Mouse (Mus musculus): ENCODE measurements around the gene Grid1. TPM values are rescaled to one million over a fixed set of nuclear protein-coding genes. Genes with fewer than 3 reads are reported as not detected.

Grid1 gene
- polyA plus RNA-seq, 1 experiment, result not detected

DNA sequence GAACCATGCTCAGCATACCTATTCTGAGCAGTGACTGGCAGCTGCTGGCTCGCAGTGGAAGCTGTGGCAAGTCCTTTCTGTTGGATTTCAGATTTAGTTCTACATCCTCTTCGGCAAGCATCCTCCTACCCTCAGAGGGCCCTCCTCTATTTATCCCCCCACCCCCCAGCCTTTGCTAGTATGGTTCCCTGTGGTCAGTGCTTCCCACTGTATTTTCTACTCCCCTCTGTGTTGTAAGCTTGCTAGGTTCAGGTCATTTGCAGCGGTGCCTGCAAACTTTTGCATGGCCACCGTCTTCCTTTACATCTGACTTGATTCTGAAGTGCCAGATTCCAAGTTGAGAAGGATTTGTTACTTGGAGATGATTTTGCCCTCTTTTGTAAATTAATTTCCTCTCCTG is 378.5 kb downstream of the Grid1 start:
- H3K4me3 ChIP-seq (ENCODE audit: insufficient read depth, low read depth, low read length), result no peak overlapping the region
- TF ChIP-seq POLR2A (IDR thresholded peaks at IDR 0.05; ENCODE audit: insufficient read depth, low read depth, low read length) (no peak), CTCF (IDR thresholded peaks at IDR 0.05; ENCODE audit: insufficient read depth, low read depth, low read length) (no peak)
- H3K27ac ChIP-seq (ENCODE audit: insufficient read depth, low read depth, low read length), result no peak overlapping the region
- H3K4me1 ChIP-seq (ENCODE audit: control insufficient read depth, insufficient read depth, low read length), result no peaks in the 10 kb centered on the region
- 74% methylated on average over 4 of the region's 4 CpGs for WGBS

GRCm38 (mm10) chr14:35198899-35199298 is 379.0 kb downstream of the Grid1 start:
- TF ChIP-seq POLR2A (IDR thresholded peaks at IDR 0.05; ENCODE audit: insufficient read depth, low read depth, low read length) (no peak), CTCF (IDR thresholded peaks at IDR 0.05; ENCODE audit: insufficient read depth, low read depth, low read length) (no peak)
- WGBS, result 69% methylated on average over 6 of the region's 6 CpGs
- Histone ChIP-seq H3K4me1 (ENCODE audit: control insufficient read depth, insufficient read depth, low read length) (no peaks in the 10 kb centered on the region), H3K4me3 (ENCODE audit: insufficient read depth, low read depth, low read length) (no peak overlapping the region), H3K27ac (ENCODE audit: insufficient read depth, low read depth, low read length) (no peak overlapping the region)

- Histone ChIP-seq H3K4me1 (ENCODE audit: control insufficient read depth, insufficient read depth, low read length) (peaks cover 5% of the 10 kb centered on the region), H3K4me3 (ENCODE audit: insufficient read depth, low read depth, low read length) (no peak overlapping the region), H3K27ac (ENCODE audit: insufficient read depth, low read depth, low read length) (no peak overlapping the region)
- TF ChIP-seq CTCF (IDR thresholded peaks at IDR 0.05; ENCODE audit: insufficient read depth, low read depth, low read length), result no peak
- no peak for TF ChIP-seq POLR2A (IDR thresholded peaks at IDR 0.05; ENCODE audit: insufficient read depth, low read depth, low read length)
- 87% methylated on average over 6 of the region's 6 CpGs for WGBS
Measured at GRCm38 (mm10) chr14:35209444-35209843, 389.5 kb downstream of the Grid1 start.

DNA sequence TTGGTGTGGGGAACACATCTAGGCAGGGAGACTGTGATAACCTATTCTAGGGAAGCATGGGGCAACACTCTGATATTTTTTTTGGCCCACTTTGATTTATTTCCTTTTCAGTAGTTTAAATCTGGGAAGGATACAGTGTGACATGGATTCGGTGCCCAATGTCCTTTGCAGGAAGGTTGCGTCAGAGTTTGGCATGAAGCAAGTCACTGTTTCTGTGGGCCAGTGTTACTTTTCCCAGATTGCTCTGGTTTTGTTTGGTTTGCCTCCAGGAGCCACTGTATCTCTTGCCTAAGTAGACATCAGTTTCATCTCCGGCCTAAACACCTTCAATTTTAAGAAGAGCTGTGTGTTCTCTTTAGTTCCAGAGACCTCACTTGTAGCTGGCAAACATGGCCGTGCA is 399.1 kb downstream of the Grid1 start:
- no peak for TF ChIP-seq POLR2A (IDR thresholded peaks at IDR 0.05; ENCODE audit: insufficient read depth, low read depth, low read length)
- no peak for TF ChIP-seq CTCF (IDR thresholded peaks at IDR 0.05; ENCODE audit: insufficient read depth, low read depth, low read length)
- Histone ChIP-seq H3K4me3 (ENCODE audit: insufficient read depth, low read depth, low read length) (no peak overlapping the region), H3K27ac (ENCODE audit: insufficient read depth, low read depth, low read length) (no peak overlapping the region), H3K4me1 (ENCODE audit: control insufficient read depth, insufficient read depth, low read length) (no peaks in the 10 kb centered on the region)
- WGBS, result 96% methylated on average over 4 of the region's 4 CpGs

DNA sequence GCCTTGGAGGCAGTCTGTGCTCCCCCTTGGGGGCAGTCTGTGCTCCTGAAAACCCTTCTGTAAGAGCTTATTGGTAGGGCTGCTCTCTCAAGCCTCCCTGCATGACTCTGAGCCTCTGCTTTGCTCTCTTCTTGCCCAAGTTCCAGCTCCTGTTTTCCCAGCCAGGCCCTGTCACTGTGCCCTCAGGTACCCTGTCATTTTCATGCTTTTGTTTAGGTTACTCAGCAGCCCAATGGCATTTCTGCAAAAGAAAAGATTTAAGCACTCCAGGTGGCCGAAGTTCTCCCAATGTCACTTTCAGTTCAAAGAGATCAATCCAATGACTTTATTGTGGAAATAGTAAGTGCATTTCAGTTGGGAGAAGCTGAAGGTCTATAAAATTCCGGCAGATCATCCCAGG is 402.3 kb downstream of the Grid1 start:
- 88% methylated on average over 2 of the region's 2 CpGs for WGBS
- Histone ChIP-seq H3K27ac (ENCODE audit: insufficient read depth, low read depth, low read length) (no peak overlapping the region), H3K4me1 (ENCODE audit: control insufficient read depth, insufficient read depth, low read length) (no peaks in the 10 kb centered on the region), H3K4me3 (ENCODE audit: insufficient read depth, low read depth, low read length) (no peak overlapping the region)
- TF ChIP-seq CTCF (IDR thresholded peaks at IDR 0.05; ENCODE audit: insufficient read depth, low read depth, low read length) (no peak), POLR2A (IDR thresholded peaks at IDR 0.05; ENCODE audit: insufficient read depth, low read depth, low read length) (no peak)

- whole genome bisulfite sequencing, result 91% methylated on average over 5 of the region's 5 CpGs
- Histone ChIP-seq H3K4me1 (ENCODE audit: control insufficient read depth, insufficient read depth, low read length) (no peaks in the 10 kb centered on the region), H3K27ac (ENCODE audit: insufficient read depth, low read depth, low read length) (no peak overlapping the region), H3K4me3 (ENCODE audit: insufficient read depth, low read depth, low read length) (no peak overlapping the region)
- TF ChIP-seq POLR2A (IDR thresholded peaks at IDR 0.05; ENCODE audit: insufficient read depth, low read depth, low read length) (no peak), CTCF (IDR thresholded peaks at IDR 0.05; ENCODE audit: insufficient read depth, low read depth, low read length) (no peak)
Measured at GRCm38 (mm10) chr14:35227581-35227980, 407.7 kb downstream of the Grid1 start.

GRCm38 (mm10) chr14:35231384-35231783 is 411.5 kb downstream of the Grid1 start:
- TF ChIP-seq CTCF (IDR thresholded peaks at IDR 0.05; ENCODE audit: insufficient read depth, low read depth, low read length), result no peak
- no peak for TF ChIP-seq POLR2A (IDR thresholded peaks at IDR 0.05; ENCODE audit: insufficient read depth, low read depth, low read length)
- Histone ChIP-seq H3K4me1 (ENCODE audit: control insufficient read depth, insufficient read depth, low read length) (no peaks in the 10 kb centered on the region), H3K27ac (ENCODE audit: insufficient read depth, low read depth, low read length) (no peak overlapping the region), H3K4me3 (ENCODE audit: insufficient read depth, low read depth, low read length) (no peak overlapping the region)

DNA sequence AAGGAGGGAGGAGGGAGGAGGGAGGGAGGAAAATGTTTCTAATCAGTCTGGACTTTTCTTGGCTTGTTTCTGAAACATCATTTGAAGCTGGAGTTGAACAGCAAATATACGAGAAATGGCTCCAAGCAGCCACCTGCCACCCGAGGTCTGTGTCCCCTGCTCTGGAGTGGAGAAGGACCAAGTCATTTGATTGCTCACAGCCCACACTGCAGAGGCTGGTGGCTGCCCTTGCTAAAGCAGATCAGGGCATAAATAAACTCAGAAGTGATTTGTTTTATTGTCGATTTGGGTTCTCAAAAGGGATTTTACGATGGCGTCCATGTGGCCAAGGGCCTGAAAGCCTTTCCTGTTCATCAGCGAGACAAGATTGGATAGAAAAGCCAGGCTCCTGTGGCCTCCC is 423.0 kb downstream of the Grid1 start:
- no peaks in the 10 kb centered on the region; the same call in 1 of the 2 replicates for H3K4me1 ChIP-seq (ENCODE audit: control insufficient read depth, insufficient read depth, low read length)
- no peak overlapping the region for H3K4me3 ChIP-seq (ENCODE audit: insufficient read depth, low read depth, low read length)
- 91% methylated on average over 6 of the region's 6 CpGs for WGBS
- no peak overlapping the region for H3K27ac ChIP-seq (ENCODE audit: insufficient read depth, low read depth, low read length)
- TF ChIP-seq POLR2A (IDR thresholded peaks at IDR 0.05; ENCODE audit: insufficient read depth, low read depth, low read length), result no peak

GRCm38 (mm10) chr14:35244776-35245548 is 425.1 kb downstream of the Grid1 start:
- Histone ChIP-seq H3K4me3 (ENCODE audit: insufficient read depth, low read depth, low read length) (no peak overlapping the region), H3K4me1 (ENCODE audit: control insufficient read depth, insufficient read depth, low read length) (no peaks in the 10 kb centered on the region; the same call in 1 of the 2 replicates), H3K27ac (ENCODE audit: insufficient read depth, low read depth, low read length) (no peak overlapping the region)
- WGBS, result 48% methylated on average over 7 of the region's 7 CpGs
- TF ChIP-seq CTCF (IDR thresholded peaks at IDR 0.05; ENCODE audit: insufficient read depth, low read depth, low read length) (no peak), POLR2A (IDR thresholded peaks at IDR 0.05; ENCODE audit: insufficient read depth, low read depth, low read length) (no peak)
